Mouse (Mus musculus) T-helper 17 cell (primary cell): ENCODE measurements around the gene Pde6h.

ENCODE experiments used
- in situ Hi-C, 2 experiments: fragments of 300-600 bp; cut with MboI, MseI; formaldehyde crosslinking; loops; 1 replicate in 1 of 2; 2 replicates in 1 of 2; pipeline ENCODE4 v1.15.1; 2025; ENCODE audit warnings: high pct_unique_total_duplicates in 2 of 2

The Pde6h gene

GRCm38 (mm10) chr6:136910247-136910890, 13.3 kb upstream of the Pde6h start:
- in situ Hi-C loops = no loop called here

- in situ Hi-C loops = no loop called here
These were observed 10.8 kb upstream of the Pde6h start for GRCm38 (mm10) chr6:136912751-136913265.

GRCm38 (mm10) chr6:136913384-136914126, 10.1 kb upstream of the Pde6h start:
- in situ Hi-C loops = no loop called here

GRCm38 (mm10) chr6:136914234-136914633, 9.4 kb upstream of the Pde6h start:
- in situ Hi-C loops = no loop called here

GRCm38 (mm10) chr6:136915721-136916395, 7.8 kb upstream of the Pde6h start:
- in situ Hi-C loops = no loop called here

- in situ Hi-C loops = no loop called here
These were observed 5.7 kb upstream of the Pde6h start for GRCm38 (mm10) chr6:136917885-136918284.

GRCm38 (mm10) chr6:136920320-136921257, 3.0 kb upstream of the Pde6h start:
- in situ Hi-C loops = loop anchor here (5.0 kb wide), 3 partner anchors 58 to 103 kb away; no protein-coding TSS in a partner anchor

GRCm38 (mm10) chr6:136921601-136922000, 2.0 kb upstream of the Pde6h start:
- in situ Hi-C loops = loop anchor here (5.0 kb wide), 3 partner anchors 59 to 104 kb away; no protein-coding TSS in a partner anchor

- in situ Hi-C loops = loop anchor here (5.0 kb wide), 3 partner anchors 60 to 105 kb away; no protein-coding TSS in a partner anchor
These were observed 1.6 kb upstream of the Pde6h start, which contains the start of gene Erp27 for GRCm38 (mm10) chr6:136922080-136922479. Gene Erp27 (minus strand): TSS chr6:136922180.

GRCm38 (mm10) chr6:136922871-136923270, 761 bp upstream of the Pde6h start:
- in situ Hi-C loops = loop anchor here (5.0 kb wide), 3 partner anchors 61 to 106 kb away; no protein-coding TSS in a partner anchor

- in situ Hi-C loops = no loop called here
These were observed 1.4 kb downstream of the Pde6h start for GRCm38 (mm10) chr6:136925049-136925448.

GRCm38 (mm10) chr6:136927626-136928025, 4.0 kb downstream of the Pde6h start:
- in situ Hi-C loops = no loop called here

GRCm38 (mm10) chr6:136930677-136931076, 7.0 kb downstream of the Pde6h start:
- in situ Hi-C loops = loop anchor here (5.0 kb wide), 1 partner anchor 37 kb away; no protein-coding TSS in a partner anchor

GRCm38 (mm10) chr6:136931246-136931645, 7.6 kb downstream of the Pde6h start:
- in situ Hi-C loops = loop anchor here (5.0 kb wide), 1 partner anchor 36 kb away; no protein-coding TSS in a partner anchor

GRCm38 (mm10) chr6:136934068-136934467, 10.4 kb downstream of the Pde6h start:
- in situ Hi-C loops = loop anchor here (5.0 kb wide), 1 partner anchor 33 kb away; no protein-coding TSS in a partner anchor

GRCm38 (mm10) chr6:136935233-136935632, 11.6 kb downstream of the Pde6h start:
- in situ Hi-C loops = no loop called here

- in situ Hi-C loops = no loop called here
These were observed 12.7 kb downstream of the Pde6h start for GRCm38 (mm10) chr6:136936361-136936760.

- in situ Hi-C loops = no loop called here
These were observed 13.5 kb downstream of the Pde6h start for GRCm38 (mm10) chr6:136937117-136937516.

- in situ Hi-C loops = no loop called here
These were observed 14.9 kb downstream of the Pde6h start for GRCm38 (mm10) chr6:136938331-136939126.
